Mouse (Mus musculus): Measurements from ENCODE around the gene Camta1.

GRCm38 (mm10) chr4:151346673-151347072 is 515.0 kb downstream of the Camta1 start:
- TF ChIP-seq CTCF (IDR thresholded peaks at IDR 0.05; ENCODE audit: borderline replicate concordance, insufficient read depth, low read depth, low read length) (no peak), POLR2A (IDR thresholded peaks at IDR 0.05; ENCODE audit: borderline replicate concordance, insufficient read depth, low read length) (no peak)
